Mouse (Mus musculus) myocyte (in vitro differentiated cells): Measurements from ENCODE around the gene Plekhm1. TPM values are rescaled to one million over a fixed set of nuclear protein-coding genes. Genes with fewer than 3 reads are reported as not detected.

Experiments
- H3K27me3 ChIP-seq: one replicate; pipeline ENCODE4 v1.6.1; 2011; ENCODE audit not compliant: control insufficient read depth, insufficient read depth, insufficient read length
- H3K36me3 ChIP-seq: one replicate; pipeline ENCODE4 v1.6.1; 2011; ENCODE audit not compliant: control insufficient read depth, insufficient read depth
- H3K4me2 ChIP-seq: one replicate; pipeline ENCODE4 v1.6.1; 2011; ENCODE audit warnings: low read depth, control low read depth
- H3K4me3 ChIP-seq: one replicate; pipeline ENCODE4 v1.5.1; 2011; ENCODE audit warnings: mild to moderate bottlenecking, control low read depth, moderate library complexity
- H3K79me2 ChIP-seq: one replicate; pipeline ENCODE4 v1.6.1; 2011; ENCODE audit not compliant: control insufficient read depth, insufficient read depth
- H3ac ChIP-seq: one replicate; pipeline ENCODE4 v1.6.1; 2011; ENCODE audit not compliant: control insufficient read depth, insufficient read length
- CEBPB ChIP-seq: IDR thresholded peaks from 2 replicates; pipeline ENCODE4 v1.6.1; 2011; ENCODE audit warnings: mild to moderate bottlenecking, moderate library complexity; ENCODE audit not compliant: poor library complexity, insufficient read depth, severe bottlenecking
- E2F4 ChIP-seq: IDR thresholded peaks from one replicate; pipeline ENCODE4 v1.6.1; 2011; ENCODE audit warnings: mild to moderate bottlenecking, control low read depth, moderate library complexity; ENCODE audit not compliant: insufficient read depth
- MAX ChIP-seq: IDR thresholded peaks from one replicate; pipeline ENCODE4 v1.6.1; 2011; ENCODE audit warnings: low read depth, mild to moderate bottlenecking, control low read depth
- MYOD1 ChIP-seq, 3 experiments: IDR thresholded peaks; one replicate each; pipeline ENCODE4 v1.6.1; 2011; ENCODE audit warnings: control low read depth in 2 of 3, low read depth in 2 of 3, mild to moderate bottlenecking in 2 of 3, moderate library complexity in 1 of 3; ENCODE audit not compliant: insufficient read length in 2 of 3, control insufficient read depth in 1 of 3
- MYOG ChIP-seq, 3 experiments: IDR thresholded peaks; one replicate each; pipeline ENCODE4 v1.6.1; 2011; ENCODE audit warnings: control low read depth in 2 of 3, low read depth in 2 of 3, mild to moderate bottlenecking in 2 of 3; ENCODE audit not compliant: insufficient read length in 2 of 3, control insufficient read depth in 1 of 3, insufficient read depth in 1 of 3
- POLR2A ChIP-seq: IDR thresholded peaks from one replicate; pipeline ENCODE4 v1.6.1; 2011; ENCODE audit warnings: low read depth, mild to moderate bottlenecking, control low read depth, moderate library complexity; ENCODE audit not compliant: insufficient read length
- POLR2AphosphoS2 ChIP-seq: IDR thresholded peaks from one replicate; pipeline ENCODE4 v1.6.1; 2011; ENCODE audit warnings: low read depth, control low read depth; ENCODE audit not compliant: insufficient read length
- REST ChIP-seq: IDR thresholded peaks from one replicate; pipeline ENCODE4 v1.6.1; 2011; ENCODE audit warnings: mild to moderate bottlenecking, control low read depth, moderate library complexity; ENCODE audit not compliant: insufficient read depth, insufficient read length
- SRF ChIP-seq: IDR thresholded peaks from one replicate; pipeline ENCODE4 v1.6.1; 2011; ENCODE audit warnings: low read depth; ENCODE audit not compliant: control insufficient read depth, insufficient read length
- TCF12 ChIP-seq: IDR thresholded peaks from one replicate; pipeline ENCODE4 v1.6.1; 2011; ENCODE audit warnings: mild to moderate bottlenecking, control low read depth; ENCODE audit not compliant: poor library complexity, insufficient read depth, severe bottlenecking
- TCF3 ChIP-seq: IDR thresholded peaks from one replicate; pipeline ENCODE4 v1.6.1; 2011; ENCODE audit warnings: low read depth, control low read depth; ENCODE audit not compliant: insufficient read length
- USF1 ChIP-seq: IDR thresholded peaks from one replicate; pipeline ENCODE4 v1.6.1; 2011; ENCODE audit warnings: low read depth, mild to moderate bottlenecking, control low read depth, moderate library complexity
- polyA plus RNA-seq: library from polyadenylated mRNA; unstranded; fragments of >200 nt; fragmentation: generic; extraction: Trizol; gene quantifications from one replicate; pipeline ENCODE4 v1.2.1, GENCODE M21; 2012; ENCODE audit warnings: missing spikeins

Gene Plekhm1
- polyA plus RNA-seq, 1 experiment = 12.2 TPM

DNA sequence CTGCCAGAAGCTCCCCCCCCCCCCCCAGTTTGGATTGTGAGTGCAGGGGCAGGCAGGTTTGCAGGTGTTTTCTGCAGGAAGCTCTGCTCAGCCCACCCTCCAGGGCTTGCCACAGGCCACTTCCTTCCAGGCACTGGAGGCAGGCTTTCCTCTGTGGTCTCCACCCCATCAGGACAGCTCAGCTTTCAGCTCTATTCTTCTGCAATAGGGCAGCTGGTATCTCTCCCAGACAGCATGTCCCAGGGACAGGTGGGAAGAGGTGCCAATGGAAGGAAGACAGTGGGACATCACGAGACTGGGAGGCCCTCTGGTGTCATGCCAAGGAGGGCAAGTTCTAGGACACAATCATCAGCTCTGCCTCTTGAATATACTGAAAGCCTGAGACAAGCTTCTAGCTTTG, 37.2 kb downstream of the Plekhm1 start:
- H3K36me3 ChIP-seq = peaks cover 29% of the 10 kb centered on the region
- no peak overlapping the region for H3ac ChIP-seq
- TF ChIP-seq POLR2AphosphoS2 = no peak
- TF ChIP-seq E2F4 = no peak
- TF ChIP-seq TCF12 = no peak
- TF ChIP-seq MAX = no peak
- no peak for TF ChIP-seq CEBPB
- TF ChIP-seq REST = no peak
- no peak for TF ChIP-seq POLR2A
- no peak for TF ChIP-seq USF1
- peak in 2 of 3 experiments; percentile 10 to 47 for TF ChIP-seq MYOG (IDR thresholded peaks at IDR 0.05; ENCODE audit: control insufficient read depth in 1 of 3, insufficient read depth in 1 of 3, insufficient read length in 2 of 3, low read depth in 2 of 3)
- peak; percentile 21 to 83 (median 45) for TF ChIP-seq MYOD1 (IDR thresholded peaks at IDR 0.05; ENCODE audit: control insufficient read depth in 1 of 3, insufficient read length in 2 of 3, low read depth in 2 of 3)
- no peak for TF ChIP-seq TCF3
- no peak for TF ChIP-seq SRF

DNA sequence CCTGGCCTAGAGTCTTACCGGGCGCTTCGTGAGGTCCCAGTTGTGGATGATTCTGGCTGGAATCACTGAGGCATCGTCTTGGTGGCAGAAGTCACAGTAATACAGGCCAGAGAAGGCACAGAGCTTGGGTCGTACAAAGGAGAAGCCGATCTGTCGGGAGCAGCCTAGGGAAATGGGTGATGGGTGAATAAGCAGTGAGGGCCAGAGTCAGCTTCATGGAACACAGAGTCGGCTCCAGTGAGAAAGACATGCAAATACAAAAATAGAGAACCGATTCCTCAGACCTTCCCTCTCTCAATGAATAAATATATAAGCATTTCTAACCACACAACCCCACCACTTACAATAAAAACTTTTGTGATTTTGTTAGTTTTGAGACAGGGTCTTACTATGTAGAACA, 38.6 kb downstream of the Plekhm1 start:
- no peak overlapping the region for H3K4me3 ChIP-seq
- peaks cover 21% of the 10 kb centered on the region for H3K36me3 ChIP-seq
- TF ChIP-seq CEBPB (no peak), REST (no peak), TCF12 (no peak), MAX (no peak)
- no peak overlapping the region for H3K4me2 ChIP-seq
- no peaks in the 10 kb centered on the region for H3K79me2 ChIP-seq
- no peaks in the 10 kb centered on the region for H3K27me3 ChIP-seq
- H3ac ChIP-seq = no peak overlapping the region

More for the DNA sequence above, 37.2 kb downstream of the Plekhm1 start:
- Histone ChIP-seq H3K27me3 (no peaks in the 10 kb centered on the region), H3K4me2 (no peak overlapping the region), H3K4me3 (no peak overlapping the region), H3K79me2 (no peaks in the 10 kb centered on the region)

DNA sequence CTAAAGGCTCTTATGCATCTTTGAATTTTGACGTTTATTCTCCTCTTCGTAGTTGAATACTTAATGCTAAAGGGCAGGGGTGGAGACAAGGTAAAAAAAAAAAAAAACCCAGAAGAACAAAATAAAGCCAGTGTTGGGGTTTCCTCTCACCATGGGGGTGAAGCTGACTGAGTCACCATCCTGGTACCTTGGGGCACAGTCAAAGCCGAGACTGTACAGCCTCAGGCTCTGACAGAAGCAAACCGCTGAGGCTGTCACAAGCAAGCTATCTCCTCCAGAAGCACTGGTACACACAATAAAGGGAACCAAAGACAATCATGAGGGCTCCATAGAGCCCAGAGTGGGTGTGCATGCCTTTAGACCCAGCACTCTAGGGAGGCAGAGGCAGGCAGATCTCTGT, 39.9 kb downstream of the Plekhm1 start:
- Histone ChIP-seq H3K4me2 (no peak overlapping the region), H3K79me2 (no peaks in the 10 kb centered on the region), H3K27me3 (no peaks in the 10 kb centered on the region), H3K4me3 (no peak overlapping the region), H3ac (no peak overlapping the region), H3K36me3 (peaks cover 12% of the 10 kb centered on the region)
- TF ChIP-seq CEBPB = no peak
- TF ChIP-seq MYOD1 (IDR thresholded peaks at IDR 0.05; ENCODE audit: control insufficient read depth in 1 of 3, insufficient read length in 2 of 3, low read depth in 2 of 3) = no peak
- TF ChIP-seq E2F4 = no peak
- no peak for TF ChIP-seq SRF
- no peak for TF ChIP-seq USF1
- no peak for TF ChIP-seq REST
- TF ChIP-seq POLR2A = no peak
- no peak for TF ChIP-seq TCF12
- no peak for TF ChIP-seq MAX
- no peak for TF ChIP-seq MYOG (IDR thresholded peaks at IDR 0.05; ENCODE audit: control insufficient read depth in 1 of 3, insufficient read depth in 1 of 3, insufficient read length in 2 of 3, low read depth in 2 of 3)
- no peak for TF ChIP-seq POLR2AphosphoS2
- TF ChIP-seq TCF3 = no peak

DNA sequence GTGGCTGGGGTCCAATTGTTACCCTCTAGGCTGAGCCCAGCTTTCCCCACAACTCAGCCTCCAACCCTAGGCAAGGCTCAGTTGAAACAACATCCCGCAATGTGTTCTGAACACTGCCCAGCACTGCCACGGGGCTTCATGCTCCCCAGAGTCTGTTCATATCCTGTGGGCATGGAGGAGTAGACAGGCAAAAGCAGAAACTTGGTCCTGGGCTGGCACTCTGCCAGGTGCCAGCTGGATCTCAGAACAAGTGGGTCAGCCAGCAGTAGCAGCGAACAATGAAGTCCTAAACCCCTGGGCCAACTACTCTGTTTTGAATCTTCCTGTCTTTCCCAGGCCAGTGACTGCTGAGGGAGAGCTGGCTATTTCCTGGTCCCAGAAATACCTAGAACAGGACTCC, 40.4 kb downstream of the Plekhm1 start:
- Histone ChIP-seq H3K4me3 (no peak overlapping the region), H3ac (no peak overlapping the region), H3K79me2 (no peaks in the 10 kb centered on the region), H3K36me3 (peaks cover 12% of the 10 kb centered on the region), H3K4me2 (no peak overlapping the region), H3K27me3 (no peaks in the 10 kb centered on the region)
- no peak for TF ChIP-seq USF1
- TF ChIP-seq E2F4 = no peak
- TF ChIP-seq CEBPB = no peak
- no peak for TF ChIP-seq MYOG (IDR thresholded peaks at IDR 0.05; ENCODE audit: control insufficient read depth in 1 of 3, insufficient read depth in 1 of 3, insufficient read length in 2 of 3, low read depth in 2 of 3)
- no peak for TF ChIP-seq REST
- no peak for TF ChIP-seq SRF
- no peak for TF ChIP-seq POLR2A
- no peak for TF ChIP-seq MAX
- TF ChIP-seq MYOD1 (IDR thresholded peaks at IDR 0.05; ENCODE audit: control insufficient read depth in 1 of 3, insufficient read length in 2 of 3, low read depth in 2 of 3) = no peak
- TF ChIP-seq POLR2AphosphoS2 = no peak
- no peak for TF ChIP-seq TCF12
- TF ChIP-seq TCF3 = no peak

DNA sequence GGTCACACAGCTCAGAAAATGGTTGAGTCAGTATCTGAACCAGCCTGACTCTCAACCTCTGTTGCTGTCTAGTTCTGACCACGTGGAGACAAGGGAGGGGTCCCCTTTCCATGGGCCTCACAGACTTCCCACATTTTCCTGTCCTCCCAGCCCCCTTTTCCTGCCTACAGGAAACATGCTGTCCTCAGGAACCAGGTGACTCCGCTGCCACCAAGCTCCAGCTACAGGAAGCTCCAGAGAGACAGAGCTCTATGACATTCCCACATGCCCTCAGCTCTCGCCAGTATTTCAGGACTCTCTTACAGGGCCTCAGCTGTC, 41.3 kb downstream of the Plekhm1 start:
- H3K4me2 ChIP-seq = no peak overlapping the region
- no peak overlapping the region for H3K4me3 ChIP-seq
- TF ChIP-seq USF1 = no peak
- no peak for TF ChIP-seq POLR2A
- no peak for TF ChIP-seq MAX
- no peak for TF ChIP-seq SRF
- TF ChIP-seq POLR2AphosphoS2 = no peak
- no peak for TF ChIP-seq TCF12
- peaks cover 10% of the 10 kb centered on the region for H3K36me3 ChIP-seq
- no peak overlapping the region for H3ac ChIP-seq
- no peaks in the 10 kb centered on the region for H3K27me3 ChIP-seq
- no peaks in the 10 kb centered on the region for H3K79me2 ChIP-seq
